In genomic region chr2:91921181-91921789, GRCm38 (mm10) we compare ENCODE assay signal across 8 mouse cellular contexts. TPM values are rescaled to one million over a fixed set of nuclear protein-coding genes. Genes with fewer than 3 reads are reported as not detected.
DNase-seq lines count a peak whose midpoint lies in the region; ATAC-seq and TF ChIP-seq lines count a peak whose summit lies in the region.

No protein-coding gene starts in this region.

- no peak overlapping the region for H3K27ac ChIP-seq in heart, embryonic 15.5 days
- H3K27ac ChIP-seq in small intestine, adult 2 months (ENCODE audit: insufficient read depth, low read depth, low read length), result no peak overlapping the region

- no peak for TF ChIP-seq CTCF in small intestine, adult 2 months (IDR thresholded peaks at IDR 0.05; ENCODE audit: extremely low read depth, insufficient read length, insufficient replicate concordance, low read depth, low read length)

- H3K4me1 ChIP-seq in heart, embryonic 15.5 days (replicated peaks), result peaks cover 28% of the 10 kb centered on the region
- peaks cover 22% of the 10 kb centered on the region for H3K4me1 ChIP-seq in small intestine, adult 2 months (ENCODE audit: control insufficient read depth, insufficient read depth, insufficient read length, low read length)

- H3K4me3 ChIP-seq in heart, embryonic 15.5 days, result peak overlapping the region; percentile 59
- peak overlapping the region; percentile 63 for H3K4me3 ChIP-seq in small intestine, adult 2 months (ENCODE audit: low read depth, low read length)

- H3K9ac ChIP-seq in heart, embryonic 15.5 days, result peak overlapping the region; percentile 21; the same call in 1 of the 2 replicates

- H3K36me3 ChIP-seq in heart, embryonic 15.5 days, result peaks cover 19% of the 10 kb centered on the region
- H3K36me3 ChIP-seq in small intestine, adult 2 months (ENCODE audit: control insufficient read depth, insufficient read depth, low read length), result peaks cover 16% of the 10 kb centered on the region

- intact Hi-C loops in left cerebral cortex, postnatal 25 days (cut with DNase I), result no loop called here

- ATAC-seq in heart, embryonic 15.5 days (replicated peaks; ENCODE audit: insufficient number of reproducible peaks, insufficient read depth, low FRiP score, low read depth), result no peak; the same call in 1 of the 2 replicates
- ATAC-seq in megakaryocyte, adult 5-6 weeks (ENCODE audit: poor library complexity, severe bottlenecking), result 0 out of 2 replicates have a peak, but pooled peaks have one; percentile 16

- 4% methylated on average over 31 of the region's 31 CpGs for WGBS in heart, embryonic 15.5 days
- WGBS in small intestine, adult 2 months, result 4% methylated on average over 31 of the region's 31 CpGs

- peaks cover 52% of the 10 kb centered on the region for H3K27me3 ChIP-seq in heart, embryonic 15.5 days
- peaks cover 25% of the 10 kb centered on the region for H3K27me3 ChIP-seq in small intestine, adult 2 months (ENCODE audit: control insufficient read depth, insufficient read depth, low read length)

- peak overlapping the region; percentile 93 for H3K4me2 ChIP-seq in heart, embryonic 15.5 days

- DNase-seq in 3T3-L1 (ENCODE audit: low read depth, low spot score), result peak; percentile 55
- DNase-seq in ES-CJ7 (ENCODE audit: low read depth, low spot score), result peak; percentile 54
- peak; percentile 69 for DNase-seq in embryo, embryonic 11.5 days (ENCODE audit: low read depth, low spot score)
- peak; percentile 86 for DNase-seq in kidney, postnatal 14 days
- DNase-seq in left cerebral cortex, postnatal 25 days (ENCODE audit: low spot score in 2 of 2), result no peak

- H3K9me3 ChIP-seq in heart, embryonic 15.5 days (replicated peaks), result no peaks in the 10 kb centered on the region

- no peak; the same call in 1 of the 2 replicates for TF ChIP-seq POLR2A in small intestine, adult 2 months (IDR thresholded peaks at IDR 0.05; ENCODE audit: low read depth, low read length)

RNA-seq across cellular contexts. Expression of gene Chrm4, which starts 5.8 kb away (rescaled TPM):
- not detected in 2 replicates for polyA plus RNA-seq in heart, embryonic 15.5 days (2015; fragmentation: Nextera tagmentation; extraction: Ambion mirVana)
- not detected in 2 replicates for total RNA-seq in megakaryocyte, adult 5-6 weeks (2015)
- total RNA-seq in megakaryocyte, adult 5-6 weeks (2017), result not detected in 2 replicates
- 2.2 and 2.9 TPM in 2 replicates for polyA plus RNA-seq in small intestine, adult 2 months (2012; rRNA removed)
- 10 to 100 TPM; 41.6 to 55.1 TPM for total RNA-seq in left cerebral cortex, postnatal 25 days (2021)

RNA-seq across cellular contexts. Expression of gene Mdk, which starts 10.8 kb away (rescaled TPM):
- polyA plus RNA-seq in heart, embryonic 15.5 days (2015; fragmentation: Nextera tagmentation; extraction: Ambion mirVana), result 293 and 372 TPM in 2 replicates
- total RNA-seq in megakaryocyte, adult 5-6 weeks (2015), result 1.3 and 2.2 TPM in 2 replicates
- total RNA-seq in megakaryocyte, adult 5-6 weeks (2017), result not detected in 2 replicates
- 2.4 and 5.9 TPM in 2 replicates for polyA plus RNA-seq in small intestine, adult 2 months (2012; rRNA removed)
- total RNA-seq in left cerebral cortex, postnatal 25 days (2021), result 10 to 100 TPM; 18.3 to 19.6 TPM

RNA-seq across cellular contexts. Expression of gene Gm9821, which starts 24.2 kb away (rescaled TPM):
- polyA plus RNA-seq in heart, embryonic 15.5 days (2015; fragmentation: Nextera tagmentation; extraction: Ambion mirVana), result 1.7 and 2.2 TPM in 2 replicates
- not detected in 2 replicates for total RNA-seq in megakaryocyte, adult 5-6 weeks (2015)
- total RNA-seq in megakaryocyte, adult 5-6 weeks (2017), result 0.69 TPM in 1 of 2 replicates, not detected in the other
- polyA plus RNA-seq in small intestine, adult 2 months (2012; rRNA removed), result not detected in 2 replicates
- not detected for total RNA-seq in left cerebral cortex, postnatal 25 days (2021)

RNA-seq across cellular contexts. Expression of gene Dgkz, which starts 54.4 kb away (rescaled TPM):
- 26.6 and 48.2 TPM in 2 replicates for polyA plus RNA-seq in heart, embryonic 15.5 days (2015; fragmentation: Nextera tagmentation; extraction: Ambion mirVana)
- total RNA-seq in megakaryocyte, adult 5-6 weeks (2015), result 94.1 and 114 TPM in 2 replicates
- total RNA-seq in megakaryocyte, adult 5-6 weeks (2017), result 66.4 and 80.4 TPM in 2 replicates
- polyA plus RNA-seq in small intestine, adult 2 months (2012; rRNA removed), result 165 and 295 TPM in 2 replicates
- total RNA-seq in left cerebral cortex, postnatal 25 days (2021), result 100 to 1,000 TPM; 556 to 558 TPM

Comparison
In these comparisons a context has a peak if more than half of its experiments do, and no peak if none do; other contexts are left out.
1. DNase-seq: peak in 3T3-L1 (single experiment), ES-CJ7 (single experiment), embryo, embryonic 11.5 days (single experiment) and kidney, postnatal 14 days (single experiment); none in left cerebral cortex, postnatal 25 days (0 of 2).
2. RNA of gene Chrm4, which starts 5.8 kb away (total RNA-seq): 41.6 to 55.1 TPM in left cerebral cortex, postnatal 25 days; not detected in megakaryocyte, adult 5-6 weeks; every median in the first group is over 10 times any median in the second.
3. RNA of gene Mdk, which starts 10.8 kb away (total RNA-seq): 18.3 to 19.6 TPM in left cerebral cortex, postnatal 25 days; 1.3 to 2.2 TPM in megakaryocyte, adult 5-6 weeks; every median in the first group is over 4 times any median in the second.